Mouse (Mus musculus) lung, postnatal 0 days (tissue): ENCODE measurements around the gene Zfp281. TPM values are rescaled to one million over a fixed set of nuclear protein-coding genes. Genes with fewer than 3 reads are reported as not detected.

Experiments
- ATAC-seq: fragments of 200-750 bp; cut with Nextera tagmentation; 2 replicates; pipeline ENCODE4 v1.8.0; 2017; ENCODE audit warnings: moderate library complexity
- DNase-seq: peaks from one replicate; pipeline ENCODE4 v3.0.0-alpha.2; 2016; ENCODE audit warnings: low spot score
- H3K27ac ChIP-seq: fragments of 300-500 bp; sonication (generic); 2 replicates; pipeline ENCODE4 v1.5.1; 2014; ENCODE audit warnings: antibody characterized with exemption, mild to moderate bottlenecking, low read length, mixed read lengths
- H3K27me3 ChIP-seq: fragments of 300-500 bp; sonication (generic); replicated peaks from 2 replicates; pipeline ENCODE4 v1.6.1; 2014; ENCODE audit warnings: low read length, mixed read lengths; ENCODE audit not compliant: insufficient read depth
- H3K36me3 ChIP-seq: fragments of 300-500 bp; sonication (generic); 2 replicates; pipeline ENCODE4 v1.6.1; 2014; ENCODE audit warnings: low read length, mixed read lengths; ENCODE audit not compliant: insufficient read depth
- H3K4me1 ChIP-seq: fragments of 300-500 bp; sonication (generic); 2 replicates; pipeline ENCODE4 v1.6.1; 2014; ENCODE audit warnings: antibody characterized with exemption, low read depth, low read length, mixed read lengths; ENCODE audit not compliant: insufficient read depth
- H3K4me2 ChIP-seq: fragments of 300-500 bp; sonication (generic); replicated peaks from 2 replicates; pipeline ENCODE4 v1.6.1; 2014; ENCODE audit warnings: low read depth, mild to moderate bottlenecking, low read length, moderate library complexity, mixed read lengths
- H3K4me3 ChIP-seq: fragments of 300-500 bp; sonication (generic); 2 replicates; pipeline ENCODE4 v1.5.1; 2014; ENCODE audit warnings: low read depth, low read length
- H3K9ac ChIP-seq: fragments of 300-500 bp; sonication (generic); replicated peaks from 2 replicates; pipeline ENCODE4 v1.6.1; 2014; ENCODE audit warnings: low read depth, mild to moderate bottlenecking
- H3K9me3 ChIP-seq: fragments of 300-500 bp; sonication (generic); 2 replicates; pipeline ENCODE4 v1.6.1; 2016; ENCODE audit warnings: low read length, mixed read lengths
- CTCF ChIP-seq: IDR thresholded peaks from 2 replicates; pipeline ENCODE4 v1.5.1; 2016; ENCODE audit warnings: antibody characterized with exemption, mild to moderate bottlenecking
- EP300 ChIP-seq: IDR thresholded peaks from 2 replicates; pipeline ENCODE4 v1.6.1; 2016; ENCODE audit warnings: antibody characterized with exemption, mild to moderate bottlenecking, control low read depth
- WGBS: fragments of 180-500 bp; shearing (Covaris S2); extraction: QIAGEN DNeasy Blood & Tissue Kit; methylation state at CpG from one replicate; pipeline ENCODE4 v1.1.7; 2014; 5-methylcytosine and 5-hydroxymethylcytosine counted together
- polyA plus RNA-seq: library from polyadenylated mRNA; unstranded; fragments of >200 nt; fragmentation: Nextera tagmentation; extraction: Ambion mirVana; gene quantifications from 2 replicates; pipeline ENCODE4 v1.2.1, GENCODE M21; 2015

Gene Zfp281
- polyA plus RNA-seq, 1 experiment from 2014 or later: 15.3 TPM

DNA sequence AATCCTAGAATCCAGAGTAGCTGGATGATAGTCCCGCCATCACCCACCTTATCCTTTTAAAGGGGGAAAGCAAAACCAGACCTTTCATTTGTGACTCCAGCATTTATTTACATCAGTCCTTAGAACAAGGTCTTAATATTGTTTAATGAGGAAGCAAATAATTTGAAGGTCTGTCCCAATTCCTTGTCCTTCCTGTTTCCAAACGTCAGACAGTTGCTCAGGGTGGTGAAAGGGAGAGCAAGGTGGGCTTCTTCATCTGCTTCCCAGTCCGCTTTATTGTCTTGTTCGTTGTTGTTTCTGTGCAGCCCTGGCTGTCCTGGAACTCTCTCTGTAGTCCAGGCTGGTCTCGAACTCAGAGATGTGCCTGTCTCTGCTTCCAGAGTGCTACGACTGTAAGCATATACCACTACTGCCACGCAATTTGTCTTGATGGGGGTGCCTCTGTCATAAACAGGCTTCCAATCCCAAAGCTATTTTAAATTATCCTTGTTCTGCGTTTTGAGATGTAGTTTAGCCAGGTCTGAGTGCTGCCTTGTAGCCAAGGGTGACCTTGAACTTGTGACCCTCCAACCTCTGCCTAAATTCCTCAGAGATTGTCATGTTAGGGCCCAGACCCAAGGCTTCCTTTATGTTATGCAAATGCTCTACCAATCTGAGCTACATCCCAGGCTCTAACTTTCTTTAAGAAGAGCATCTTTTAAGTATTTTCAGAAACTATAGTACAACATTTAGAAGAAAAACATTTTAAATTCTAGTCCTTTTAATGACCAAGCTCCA is 21.3 kb downstream of the Zfp281 start:
- Histone ChIP-seq H3K9me3 (no peaks in the 10 kb centered on the region), H3K4me1 (no peaks in the 10 kb centered on the region), H3K4me3 (no peak overlapping the region), H3K9ac (no peak overlapping the region), H3K36me3 (no peaks in the 10 kb centered on the region), H3K4me2 (no peak overlapping the region), H3K27ac (no peak overlapping the region), H3K27me3 (no peaks in the 10 kb centered on the region)
- TF ChIP-seq CTCF (no peak), EP300 (no peak)
- no peak for ATAC-seq
- no peak for DNase-seq
- WGBS: 80% methylated on average over 8 of the region's 8 CpGs

GRCm38 (mm10) chr1:136652066-136652465 is 27.4 kb downstream of the Zfp281 start:
- no peaks in the 10 kb centered on the region for H3K27me3 ChIP-seq
- DNase-seq: no peak
- no peak for ATAC-seq
- no peaks in the 10 kb centered on the region for H3K4me1 ChIP-seq
- WGBS: 85% methylated on average over 3 of the region's 3 CpGs
- H3K4me2 ChIP-seq: no peak overlapping the region
- no peaks in the 10 kb centered on the region for H3K36me3 ChIP-seq
- H3K9ac ChIP-seq: no peak overlapping the region
- no peak overlapping the region for H3K27ac ChIP-seq
- no peak overlapping the region for H3K4me3 ChIP-seq
- H3K9me3 ChIP-seq: no peaks in the 10 kb centered on the region
- TF ChIP-seq EP300 (no peak), CTCF (no peak)

GRCm38 (mm10) chr1:136653526-136653925 is 28.8 kb downstream of the Zfp281 start:
- no peak for DNase-seq
- 43% methylated on average over 8 of the region's 8 CpGs for WGBS
- H3K4me1 ChIP-seq: no peaks in the 10 kb centered on the region
- no peak overlapping the region for H3K4me2 ChIP-seq
- TF ChIP-seq CTCF: no peak
- no peak for TF ChIP-seq EP300
- H3K36me3 ChIP-seq: no peaks in the 10 kb centered on the region
- H3K9me3 ChIP-seq: no peaks in the 10 kb centered on the region
- H3K27me3 ChIP-seq: no peaks in the 10 kb centered on the region
- H3K27ac ChIP-seq: no peak overlapping the region
- no peak overlapping the region for H3K4me3 ChIP-seq
- no peak overlapping the region for H3K9ac ChIP-seq
- ATAC-seq: no peak

DNA sequence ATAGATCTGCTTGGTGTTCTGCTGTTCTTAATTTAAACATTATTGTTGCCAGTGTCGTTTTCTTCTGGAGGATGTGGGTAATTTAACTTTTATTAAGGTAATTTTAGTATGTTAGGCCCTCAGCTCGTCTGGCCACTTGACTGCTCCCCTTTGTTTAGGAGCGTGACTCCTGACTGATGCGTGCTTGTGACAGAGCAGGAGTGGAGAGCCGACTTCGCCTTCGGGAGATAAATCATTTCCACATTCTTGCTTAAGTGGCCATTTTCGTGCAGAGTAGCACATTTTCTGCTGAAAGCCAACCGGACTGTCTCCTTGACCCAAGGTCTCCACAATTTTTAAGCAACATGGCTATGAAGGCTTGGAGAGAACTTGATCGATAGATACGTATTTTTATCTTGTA is 29.7 kb downstream of the Zfp281 start:
- H3K9me3 ChIP-seq: no peaks in the 10 kb centered on the region
- no peak for ATAC-seq
- no peak overlapping the region for H3K4me2 ChIP-seq
- no peak for DNase-seq
- no peak overlapping the region for H3K27ac ChIP-seq
- H3K4me3 ChIP-seq: no peak overlapping the region
- TF ChIP-seq CTCF: no peak
- TF ChIP-seq EP300: no peak
- H3K36me3 ChIP-seq: no peaks in the 10 kb centered on the region
- H3K27me3 ChIP-seq: no peaks in the 10 kb centered on the region
- H3K4me1 ChIP-seq: no peaks in the 10 kb centered on the region
- 44% methylated on average over 11 of the region's 11 CpGs for WGBS
- H3K9ac ChIP-seq: no peak overlapping the region

DNA sequence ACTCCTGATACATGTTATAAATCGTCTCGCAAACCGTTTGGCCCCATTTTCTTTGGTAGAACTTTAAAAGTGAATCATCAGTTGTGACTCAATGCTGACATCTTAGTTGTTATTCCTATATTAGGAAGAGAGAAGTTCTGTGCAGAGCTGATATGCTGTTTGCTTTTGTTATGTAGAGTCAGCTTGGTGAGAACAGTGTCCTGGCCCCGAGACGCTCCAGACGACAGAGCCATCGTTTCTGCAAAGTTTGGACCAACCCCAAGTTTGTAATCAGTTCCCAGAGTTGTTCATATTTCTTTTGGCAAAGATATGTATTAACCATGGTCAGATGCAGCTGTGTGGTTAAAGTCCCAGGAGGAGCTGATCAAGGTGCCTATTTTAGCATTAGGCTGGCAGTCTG is 31.9 kb downstream of the Zfp281 start:
- Histone ChIP-seq H3K36me3 (no peaks in the 10 kb centered on the region), H3K4me3 (no peak overlapping the region), H3K27ac (no peak overlapping the region), H3K27me3 (no peaks in the 10 kb centered on the region), H3K9me3 (no peaks in the 10 kb centered on the region), H3K4me2 (no peak overlapping the region), H3K4me1 (no peaks in the 10 kb centered on the region), H3K9ac (no peak overlapping the region)
- no peak for TF ChIP-seq CTCF
- TF ChIP-seq EP300: no peak
- WGBS: 51% methylated on average over 7 of the region's 7 CpGs
- DNase-seq (peak; percentile 50), ATAC-seq (peak; percentile 65)

DNA sequence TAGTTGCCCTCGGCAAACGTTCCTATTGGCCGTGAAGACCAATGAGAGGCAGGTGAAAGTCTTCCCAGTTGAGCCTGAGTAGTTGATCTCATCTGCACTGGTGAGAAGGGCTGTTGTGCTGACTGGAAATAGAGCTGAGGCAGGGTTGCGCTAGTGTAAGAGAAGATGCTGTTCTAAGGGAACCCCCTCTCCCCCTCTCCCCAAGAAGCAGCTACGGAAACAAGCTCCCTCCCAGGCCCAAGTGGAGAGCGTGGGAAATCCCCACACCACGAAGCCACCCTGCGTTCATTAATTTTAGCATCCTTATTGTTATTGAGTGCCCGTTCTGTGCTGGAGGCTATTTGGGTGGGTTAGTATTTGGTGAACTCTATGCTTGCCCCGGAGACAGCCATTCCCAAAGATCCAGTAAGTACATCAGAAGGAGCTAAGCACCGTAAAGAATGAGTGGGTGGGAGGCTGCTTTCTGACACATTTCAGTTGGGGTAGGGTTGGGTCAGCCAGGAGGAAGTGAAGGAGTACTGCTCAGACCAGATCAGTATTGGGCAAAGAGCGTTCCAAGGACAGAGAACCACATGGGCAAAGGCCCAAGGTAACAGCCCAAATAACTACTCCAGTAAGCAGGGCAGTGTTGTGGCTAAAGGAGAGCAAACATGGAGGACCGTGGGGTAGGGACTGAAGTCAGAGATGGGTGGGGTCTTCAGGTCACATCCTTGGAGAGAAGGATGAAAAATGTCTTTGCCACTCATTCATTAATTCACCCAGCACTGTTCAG is 33.9 kb downstream of the Zfp281 start:
- no peak for DNase-seq
- Histone ChIP-seq H3K27me3 (no peaks in the 10 kb centered on the region), H3K4me3 (no peak overlapping the region), H3K9me3 (no peaks in the 10 kb centered on the region), H3K4me1 (0 out of 2 replicates have a peak, but pooled peaks cover 4% of the 10 kb centered on the region), H3K9ac (no peak overlapping the region), H3K27ac (no peak overlapping the region), H3K36me3 (no peaks in the 10 kb centered on the region), H3K4me2 (no peak overlapping the region)
- TF ChIP-seq CTCF (no peak), EP300 (no peak)
- no peak for ATAC-seq
- 88% methylated on average over 13 of the region's 13 CpGs for WGBS
